Mouse (Mus musculus): Measurements from ENCODE around the gene St7. TPM values are rescaled to one million over a fixed set of nuclear protein-coding genes. Genes with fewer than 3 reads are reported as not detected.

Gene St7
- polyA plus RNA-seq, 1 experiment from 2014 or later, result 25.0 TPM

DNA sequence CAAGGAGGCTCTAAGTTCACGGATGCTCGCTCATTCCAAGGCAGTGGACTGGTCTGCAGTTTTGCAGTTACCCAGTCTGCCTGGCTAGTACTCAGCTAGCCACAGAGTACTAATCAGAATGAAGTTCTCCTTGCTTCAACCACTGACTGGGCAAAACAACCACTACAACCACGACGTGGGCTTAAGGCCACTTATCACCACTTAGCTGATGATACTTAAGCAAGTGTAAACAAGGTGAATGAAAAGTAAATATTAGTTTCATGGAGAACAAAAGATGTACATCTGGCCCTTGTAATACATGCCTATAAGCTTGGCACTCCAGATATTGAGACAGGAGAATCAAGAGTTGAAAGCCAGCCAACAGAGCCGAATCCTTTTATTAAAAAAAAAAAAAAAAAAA, 253.7 kb downstream of the St7 start:
- DNase-seq (ENCODE audit: low spot score) (no peak), ATAC-seq (ENCODE audit: low read depth) (no peak)
- Histone ChIP-seq H3K9me3 (ENCODE audit: control insufficient read depth, low read length) (no peaks in the 10 kb centered on the region), H3K36me3 (ENCODE audit: control insufficient read depth, insufficient read depth, low read length) (no peaks in the 10 kb centered on the region), H3K4me1 (ENCODE audit: control insufficient read depth, insufficient read depth, low read length) (no peaks in the 10 kb centered on the region), H3K27me3 (replicated peaks; ENCODE audit: control insufficient read depth, insufficient read depth, low read length) (no peaks in the 10 kb centered on the region), H3K4me2 (ENCODE audit: low read depth, low read length) (no peak overlapping the region), H3K27ac (replicated peaks; ENCODE audit: low read depth, low read length) (no peak overlapping the region), H3K9ac (ENCODE audit: low read depth, low read length) (no peak overlapping the region), H3K4me3 (ENCODE audit: low read depth, low read length) (no peak overlapping the region)
- WGBS, result 63% methylated on average over 5 of the region's 5 CpGs

DNA sequence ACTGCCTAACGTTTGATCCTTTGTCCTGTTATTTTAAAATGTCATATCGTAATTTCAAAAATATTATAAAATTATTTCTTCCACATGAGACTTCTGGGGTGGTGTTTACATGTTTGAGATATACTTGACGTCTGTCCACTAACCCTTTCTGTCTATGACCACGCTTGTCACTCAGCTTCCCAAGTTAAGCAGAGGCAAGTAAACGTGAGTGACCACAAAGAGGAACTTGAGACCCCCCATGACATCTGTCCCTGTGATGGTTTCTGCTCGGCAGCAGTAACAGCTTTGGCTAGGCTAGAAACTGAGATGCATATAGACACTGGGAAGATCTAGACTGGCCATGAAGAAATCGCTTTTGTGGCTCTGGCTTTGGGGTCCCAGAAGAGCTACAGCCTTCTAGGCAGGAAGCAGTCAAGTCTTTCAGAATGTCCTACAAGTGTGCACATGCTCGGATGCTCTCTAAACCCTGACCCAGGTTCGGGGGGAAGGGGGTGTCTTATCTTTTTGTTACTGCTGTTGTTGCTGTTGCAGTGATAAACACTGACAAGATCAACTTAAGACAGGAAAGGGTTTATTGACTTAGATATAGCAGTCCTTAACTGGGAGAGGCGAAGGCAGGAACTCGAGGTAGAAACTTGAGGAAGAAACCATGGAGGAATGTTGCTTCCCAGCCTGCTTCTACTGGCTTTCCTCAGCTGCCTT, 254.5 kb downstream of the St7 start:
- Histone ChIP-seq H3K9ac (ENCODE audit: low read depth, low read length) (no peak overlapping the region), H3K36me3 (ENCODE audit: control insufficient read depth, insufficient read depth, low read length) (no peaks in the 10 kb centered on the region)
- WGBS, result 67% methylated on average over 11 of the region's 11 CpGs

DNA sequence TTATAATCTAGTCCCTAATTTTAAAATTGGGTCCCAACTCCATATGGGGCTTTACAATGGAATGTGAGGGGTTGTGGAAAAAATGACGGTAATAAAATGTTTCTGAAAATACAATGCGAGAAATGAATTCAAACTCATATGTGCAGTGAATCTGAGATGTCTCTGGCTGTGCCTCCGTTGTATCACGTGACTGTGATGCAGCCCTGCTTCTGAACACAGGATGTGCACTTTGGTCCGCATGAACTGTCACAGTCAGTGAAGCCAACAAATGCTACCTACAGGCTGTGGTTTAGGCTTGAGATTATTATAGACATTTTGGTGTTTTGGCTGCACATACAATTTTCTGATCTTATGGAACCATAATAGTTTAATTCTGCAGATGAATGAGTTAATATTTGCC, 256.4 kb downstream of the St7 start:
- H3K4me1 ChIP-seq (ENCODE audit: control insufficient read depth, insufficient read depth, low read length), result no peaks in the 10 kb centered on the region
- ATAC-seq (ENCODE audit: low read depth) (no peak), DNase-seq (ENCODE audit: low spot score) (no peak)
- H3K4me2 ChIP-seq (ENCODE audit: low read depth, low read length), result no peak overlapping the region
- H3K36me3 ChIP-seq (ENCODE audit: control insufficient read depth, insufficient read depth, low read length), result no peaks in the 10 kb centered on the region
- H3K4me3 ChIP-seq (ENCODE audit: low read depth, low read length), result no peak overlapping the region
- 80% methylated on average over 5 of the region's 5 CpGs for whole genome bisulfite sequencing
- H3K9me3 ChIP-seq (ENCODE audit: control insufficient read depth, low read length), result no peaks in the 10 kb centered on the region
- H3K9ac ChIP-seq (ENCODE audit: low read depth, low read length), result no peak overlapping the region
- no peak overlapping the region for H3K27ac ChIP-seq (replicated peaks; ENCODE audit: low read depth, low read length)
- H3K27me3 ChIP-seq (replicated peaks; ENCODE audit: control insufficient read depth, insufficient read depth, low read length), result no peaks in the 10 kb centered on the region

More for the DNA sequence above, 254.5 kb downstream of the St7 start:
- Histone ChIP-seq H3K4me2 (ENCODE audit: low read depth, low read length) (no peak overlapping the region), H3K4me3 (ENCODE audit: low read depth, low read length) (no peak overlapping the region), H3K4me1 (ENCODE audit: control insufficient read depth, insufficient read depth, low read length) (no peaks in the 10 kb centered on the region), H3K9me3 (ENCODE audit: control insufficient read depth, low read length) (no peaks in the 10 kb centered on the region), H3K27me3 (replicated peaks; ENCODE audit: control insufficient read depth, insufficient read depth, low read length) (no peaks in the 10 kb centered on the region), H3K27ac (replicated peaks; ENCODE audit: low read depth, low read length) (no peak overlapping the region)
- no peak for ATAC-seq (ENCODE audit: low read depth)
- DNase-seq (ENCODE audit: low spot score), result no peak

DNA sequence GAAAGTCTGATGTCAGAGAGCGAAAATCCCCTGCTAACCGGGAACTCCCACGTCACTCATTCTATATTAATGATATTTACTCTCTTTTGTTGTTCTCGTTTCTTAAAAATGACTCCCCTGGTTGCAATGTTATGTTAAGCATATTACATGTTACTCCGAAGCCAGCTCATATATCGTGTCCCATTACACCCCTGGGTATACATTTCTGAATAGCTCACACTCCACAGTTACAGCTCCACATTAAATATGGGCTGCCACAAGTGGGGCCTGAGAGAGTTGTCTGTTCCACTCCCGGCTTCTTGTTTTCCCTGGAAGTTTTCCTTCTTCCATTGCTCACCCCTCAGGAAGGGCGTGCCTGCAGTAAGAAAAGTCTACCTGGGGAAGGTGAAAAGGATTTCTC, 259.0 kb downstream of the St7 start:
- WGBS, result 80% methylated on average over 8 of the region's 8 CpGs
- ATAC-seq (ENCODE audit: low read depth), result no peak
- Histone ChIP-seq H3K9me3 (ENCODE audit: control insufficient read depth, low read length) (no peaks in the 10 kb centered on the region), H3K27me3 (replicated peaks; ENCODE audit: control insufficient read depth, insufficient read depth, low read length) (no peaks in the 10 kb centered on the region), H3K4me1 (ENCODE audit: control insufficient read depth, insufficient read depth, low read length) (no peaks in the 10 kb centered on the region), H3K4me2 (ENCODE audit: low read depth, low read length) (no peak overlapping the region), H3K9ac (ENCODE audit: low read depth, low read length) (no peak overlapping the region), H3K36me3 (ENCODE audit: control insufficient read depth, insufficient read depth, low read length) (no peaks in the 10 kb centered on the region), H3K4me3 (ENCODE audit: low read depth, low read length) (no peak overlapping the region), H3K27ac (replicated peaks; ENCODE audit: low read depth, low read length) (no peak overlapping the region)
- DNase-seq (ENCODE audit: low spot score), result no peak

DNA sequence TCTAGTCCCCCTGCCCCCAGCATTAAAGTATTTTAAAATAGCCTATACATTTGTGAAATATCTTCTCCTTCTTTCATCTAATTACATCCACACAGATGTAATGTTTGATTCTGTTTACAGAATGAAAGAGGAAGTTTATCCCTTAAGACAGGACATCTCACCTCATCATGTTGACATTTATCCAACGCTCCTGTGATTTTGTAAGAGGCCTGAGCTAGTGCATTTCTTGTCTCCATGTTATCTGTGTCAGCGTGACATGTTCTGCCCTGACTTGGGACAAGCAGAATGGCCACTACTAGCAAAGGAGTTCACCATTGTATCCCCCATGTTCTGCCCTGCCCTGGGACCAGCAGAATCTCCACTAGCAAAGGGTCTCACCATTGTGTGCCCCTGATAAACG, 270.7 kb downstream of the St7 start:
- ATAC-seq (ENCODE audit: low read depth) (no peak), DNase-seq (ENCODE audit: low spot score) (no peak)
- no peak overlapping the region for H3K4me2 ChIP-seq (ENCODE audit: low read depth, low read length)
- H3K9ac ChIP-seq (ENCODE audit: low read depth, low read length), result no peak overlapping the region
- H3K4me1 ChIP-seq (ENCODE audit: control insufficient read depth, insufficient read depth, low read length), result no peaks in the 10 kb centered on the region
- WGBS, result 91% methylated on average over 3 of the region's 3 CpGs
- H3K36me3 ChIP-seq (ENCODE audit: control insufficient read depth, insufficient read depth, low read length), result no peaks in the 10 kb centered on the region
- no peak overlapping the region for H3K27ac ChIP-seq (replicated peaks; ENCODE audit: low read depth, low read length)
- no peaks in the 10 kb centered on the region for H3K9me3 ChIP-seq (ENCODE audit: control insufficient read depth, low read length)
- H3K27me3 ChIP-seq (replicated peaks; ENCODE audit: control insufficient read depth, insufficient read depth, low read length), result no peaks in the 10 kb centered on the region
- H3K4me3 ChIP-seq (ENCODE audit: low read depth, low read length), result no peak overlapping the region

DNA sequence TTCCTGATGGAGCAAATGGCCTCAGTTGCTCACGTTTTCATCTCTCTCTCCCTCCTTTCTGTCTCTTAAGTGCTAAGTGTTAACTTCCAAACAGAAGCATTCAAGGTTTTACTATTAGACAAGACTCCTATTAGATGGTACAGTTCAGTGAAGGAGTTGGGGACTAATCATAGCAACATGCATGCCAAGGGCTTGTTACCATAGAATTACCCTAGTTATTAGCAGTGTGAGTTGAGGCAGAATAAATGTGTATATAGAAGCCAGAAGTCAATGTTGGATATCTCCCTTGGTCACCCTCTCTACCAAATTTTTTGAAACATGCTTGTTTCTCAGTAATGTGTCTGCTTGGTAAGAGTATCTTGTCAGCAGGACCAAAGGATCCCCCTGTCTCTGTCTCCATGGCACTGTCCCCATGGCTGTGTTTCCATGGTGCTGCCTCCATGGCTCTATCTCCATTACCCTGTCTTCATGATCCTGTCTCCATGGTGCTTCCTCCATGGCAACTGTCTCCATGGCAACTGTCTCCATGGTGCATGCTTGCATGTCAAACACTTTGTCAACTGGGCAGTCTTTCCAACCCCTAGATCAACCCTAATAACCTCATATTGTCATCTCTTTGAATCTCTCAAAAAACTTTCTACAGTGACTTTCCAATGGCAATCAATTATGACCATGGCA, 275.9 kb downstream of the St7 start:
- Histone ChIP-seq H3K27me3 (replicated peaks; ENCODE audit: control insufficient read depth, insufficient read depth, low read length) (no peaks in the 10 kb centered on the region), H3K4me3 (ENCODE audit: low read depth, low read length) (no peak overlapping the region), H3K36me3 (ENCODE audit: control insufficient read depth, insufficient read depth, low read length) (no peaks in the 10 kb centered on the region), H3K9ac (ENCODE audit: low read depth, low read length) (no peak overlapping the region), H3K27ac (replicated peaks; ENCODE audit: low read depth, low read length) (no peak overlapping the region), H3K9me3 (ENCODE audit: control insufficient read depth, low read length) (no peaks in the 10 kb centered on the region), H3K4me1 (ENCODE audit: control insufficient read depth, insufficient read depth, low read length) (no peaks in the 10 kb centered on the region), H3K4me2 (ENCODE audit: low read depth, low read length) (no peak overlapping the region)
- WGBS, result 70% methylated on average over 1 of the region's 1 CpGs
- no peak for DNase-seq (ENCODE audit: low spot score)
- no peak for ATAC-seq (ENCODE audit: low read depth)

DNA sequence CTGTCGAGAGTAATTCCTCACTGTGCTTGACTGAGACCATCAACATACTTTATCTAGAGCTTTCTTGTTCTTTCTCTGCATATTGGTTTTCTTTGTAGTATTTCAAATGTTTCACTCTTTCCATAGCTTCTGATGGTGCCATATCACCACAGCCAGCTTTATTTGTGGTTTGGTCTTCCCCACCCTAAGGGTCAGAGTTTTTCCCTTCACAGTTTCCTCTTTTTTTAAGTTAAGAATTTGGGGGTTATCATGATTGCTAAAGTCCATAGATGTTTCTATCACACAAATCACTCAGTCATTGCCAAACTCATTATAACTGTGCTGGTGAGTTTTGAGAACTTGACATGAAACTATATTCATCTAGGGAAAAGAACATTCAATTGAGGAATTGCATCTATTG, 277.1 kb downstream of the St7 start:
- Histone ChIP-seq H3K36me3 (ENCODE audit: control insufficient read depth, insufficient read depth, low read length) (no peaks in the 10 kb centered on the region), H3K27ac (replicated peaks; ENCODE audit: low read depth, low read length) (no peak overlapping the region), H3K27me3 (replicated peaks; ENCODE audit: control insufficient read depth, insufficient read depth, low read length) (no peaks in the 10 kb centered on the region), H3K4me2 (ENCODE audit: low read depth, low read length) (no peak overlapping the region), H3K4me3 (ENCODE audit: low read depth, low read length) (no peak overlapping the region), H3K9me3 (ENCODE audit: control insufficient read depth, low read length) (no peaks in the 10 kb centered on the region), H3K4me1 (ENCODE audit: control insufficient read depth, insufficient read depth, low read length) (no peaks in the 10 kb centered on the region), H3K9ac (ENCODE audit: low read depth, low read length) (no peak overlapping the region)
- 83% methylated on average over 1 of the region's 1 CpGs for WGBS
- DNase-seq (ENCODE audit: low spot score) (no peak), ATAC-seq (ENCODE audit: low read depth) (no peak)

DNA sequence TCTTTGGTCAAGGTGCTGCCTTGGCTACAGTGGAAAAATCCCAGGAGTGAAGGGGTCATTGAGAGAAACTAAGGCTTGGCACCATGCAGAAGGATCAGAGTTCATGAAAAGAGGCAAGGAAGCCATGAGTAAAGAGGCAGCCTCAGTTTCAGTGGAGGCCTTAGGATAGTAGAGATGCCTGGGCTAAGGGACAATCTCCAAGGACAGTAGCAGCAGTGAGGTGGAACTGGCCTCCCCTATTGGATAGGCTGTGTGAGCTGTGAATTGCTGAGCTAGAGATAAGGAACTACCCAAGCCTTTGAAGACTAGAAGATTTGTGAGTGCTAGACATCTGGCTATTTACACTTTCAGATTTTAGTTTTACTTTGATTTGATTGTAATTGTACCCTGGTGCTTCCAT, 278.7 kb downstream of the St7 start:
- Histone ChIP-seq H3K4me3 (ENCODE audit: low read depth, low read length) (no peak overlapping the region), H3K4me2 (ENCODE audit: low read depth, low read length) (no peak overlapping the region), H3K36me3 (ENCODE audit: control insufficient read depth, insufficient read depth, low read length) (no peaks in the 10 kb centered on the region), H3K9ac (ENCODE audit: low read depth, low read length) (no peak overlapping the region), H3K27ac (replicated peaks; ENCODE audit: low read depth, low read length) (no peak overlapping the region), H3K4me1 (ENCODE audit: control insufficient read depth, insufficient read depth, low read length) (no peaks in the 10 kb centered on the region), H3K9me3 (ENCODE audit: control insufficient read depth, low read length) (no peaks in the 10 kb centered on the region), H3K27me3 (replicated peaks; ENCODE audit: control insufficient read depth, insufficient read depth, low read length) (no peaks in the 10 kb centered on the region)
- no peak for ATAC-seq (ENCODE audit: low read depth)
- no peak for DNase-seq (ENCODE audit: low spot score)

DNA sequence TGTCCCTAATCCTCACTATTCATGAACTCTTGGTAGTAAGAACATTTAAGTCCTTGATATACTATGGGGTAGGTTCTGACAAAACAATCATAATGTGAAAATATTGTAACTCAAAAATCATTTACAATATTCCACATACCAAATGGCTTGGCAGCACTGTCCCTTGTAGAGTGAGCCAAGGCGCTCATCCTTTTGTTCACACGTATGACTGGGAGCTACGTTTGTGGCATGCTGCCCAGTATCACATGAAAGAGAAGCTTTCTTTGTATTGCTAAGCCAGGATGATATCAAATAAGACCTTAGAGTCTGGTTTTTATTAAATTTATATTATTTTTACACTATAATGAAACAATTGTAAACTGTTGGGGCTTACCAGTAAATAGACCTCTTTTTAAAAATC, 281.7 kb downstream of the St7 start:
- DNase-seq (ENCODE audit: low spot score) (peak; percentile 36), ATAC-seq (ENCODE audit: low read depth) (no peak)
- 69% methylated on average over 3 of the region's 3 CpGs for WGBS
- Histone ChIP-seq H3K27me3 (replicated peaks; ENCODE audit: control insufficient read depth, insufficient read depth, low read length) (no peaks in the 10 kb centered on the region), H3K4me3 (ENCODE audit: low read depth, low read length) (no peak overlapping the region), H3K4me1 (ENCODE audit: control insufficient read depth, insufficient read depth, low read length) (no peaks in the 10 kb centered on the region), H3K36me3 (ENCODE audit: control insufficient read depth, insufficient read depth, low read length) (no peaks in the 10 kb centered on the region), H3K9ac (ENCODE audit: low read depth, low read length) (no peak overlapping the region), H3K4me2 (ENCODE audit: low read depth, low read length) (no peak overlapping the region), H3K9me3 (ENCODE audit: control insufficient read depth, low read length) (no peaks in the 10 kb centered on the region), H3K27ac (replicated peaks; ENCODE audit: low read depth, low read length) (no peak overlapping the region)

Data from embryonic facial prominence, embryonic 14.5 days (tissue).